Mouse (Mus musculus): Measurements from ENCODE around the gene Fam92b.

Gene Fam92b

DNA sequence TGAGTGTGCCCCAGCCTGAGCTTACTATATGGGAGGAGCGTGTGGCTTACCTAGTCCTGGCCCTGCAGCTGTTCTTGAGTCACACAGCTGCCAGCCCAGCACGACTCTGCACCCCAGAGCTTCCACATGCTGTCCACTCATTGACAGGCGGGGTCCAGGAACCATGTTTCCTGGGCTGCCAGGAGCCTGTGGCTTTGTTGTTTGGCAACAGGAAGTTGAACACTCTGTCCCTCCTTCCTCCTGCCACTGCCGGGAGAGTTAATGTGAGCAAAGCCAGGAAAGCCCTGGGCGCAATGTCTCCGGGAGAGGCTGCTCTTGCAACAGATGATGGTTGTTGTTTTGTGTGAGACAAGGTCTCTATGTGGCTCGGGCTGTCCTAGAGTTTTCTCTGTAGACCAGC lies 24.6 kb downstream of the Fam92b start:
- DNase-seq (ENCODE audit: low spot score in 2 of 2), result no peak

GRCm38 (mm10) chr8:120151151-120151550 lies 26.1 kb downstream of the Fam92b start:
- no peak for DNase-seq (ENCODE audit: low spot score in 2 of 2)

- DNase-seq (ENCODE audit: low spot score in 2 of 2), result no peak
Measured at GRCm38 (mm10) chr8:120150028-120150427, 27.2 kb downstream of the Fam92b start.

GRCm38 (mm10) chr8:120146051-120146450 lies 31.2 kb downstream of the Fam92b start:
- DNase-seq (ENCODE audit: low spot score in 2 of 2), result no peak

- DNase-seq (ENCODE audit: low spot score in 2 of 2), result no peak
Measured at GRCm38 (mm10) chr8:120144652-120145301, 32.5 kb downstream of the Fam92b start.

GRCm38 (mm10) chr8:120143911-120144651 lies 33.2 kb downstream of the Fam92b start:
- no peak for DNase-seq (ENCODE audit: low spot score in 2 of 2)

GRCm38 (mm10) chr8:120140769-120141168 lies 36.5 kb downstream of the Fam92b start:
- no peak for DNase-seq (ENCODE audit: low spot score in 2 of 2)

- no peak for DNase-seq (ENCODE audit: low spot score in 2 of 2)
Measured at GRCm38 (mm10) chr8:120138958-120139357, 38.3 kb downstream of the Fam92b start.

DNA sequence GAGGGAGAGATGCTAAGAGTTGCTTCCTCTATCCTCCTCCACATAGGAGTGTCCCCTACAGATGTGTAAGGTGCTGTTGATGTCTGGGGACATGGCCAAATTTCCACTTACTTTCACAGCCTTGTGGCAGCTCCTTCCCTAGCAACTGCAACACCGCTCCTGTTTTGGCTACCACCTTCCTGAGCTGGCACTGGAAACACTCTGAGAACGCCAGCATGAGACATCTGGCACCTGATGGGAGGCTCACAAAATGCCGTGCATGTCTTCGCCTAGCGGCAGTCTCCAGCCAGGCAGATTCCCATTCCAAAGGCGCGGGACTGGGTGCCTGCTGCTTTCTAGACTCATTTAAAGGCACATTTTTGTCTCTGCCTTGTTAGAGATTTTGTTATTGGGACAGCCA lies 40.6 kb downstream of the Fam92b start:
- no peak for DNase-seq (ENCODE audit: low spot score in 2 of 2)

GRCm38 (mm10) chr8:120135687-120136086 lies 41.6 kb downstream of the Fam92b start:
- DNase-seq (ENCODE audit: low spot score in 2 of 2), result no peak

- DNase-seq (ENCODE audit: low spot score in 2 of 2), result no peak
Measured at GRCm38 (mm10) chr8:120133169-120133568, 44.1 kb downstream of the Fam92b start.

- no peak for DNase-seq (ENCODE audit: low spot score in 2 of 2)
Measured at GRCm38 (mm10) chr8:120131158-120131557, 46.1 kb downstream of the Fam92b start.

- no peak for DNase-seq (ENCODE audit: low spot score in 2 of 2)
Measured at GRCm38 (mm10) chr8:120129547-120129946, 47.7 kb downstream of the Fam92b start.

GRCm38 (mm10) chr8:120126357-120127161 lies 50.7 kb downstream of the Fam92b start:
- DNase-seq (ENCODE audit: low spot score in 2 of 2), result no peak

DNA sequence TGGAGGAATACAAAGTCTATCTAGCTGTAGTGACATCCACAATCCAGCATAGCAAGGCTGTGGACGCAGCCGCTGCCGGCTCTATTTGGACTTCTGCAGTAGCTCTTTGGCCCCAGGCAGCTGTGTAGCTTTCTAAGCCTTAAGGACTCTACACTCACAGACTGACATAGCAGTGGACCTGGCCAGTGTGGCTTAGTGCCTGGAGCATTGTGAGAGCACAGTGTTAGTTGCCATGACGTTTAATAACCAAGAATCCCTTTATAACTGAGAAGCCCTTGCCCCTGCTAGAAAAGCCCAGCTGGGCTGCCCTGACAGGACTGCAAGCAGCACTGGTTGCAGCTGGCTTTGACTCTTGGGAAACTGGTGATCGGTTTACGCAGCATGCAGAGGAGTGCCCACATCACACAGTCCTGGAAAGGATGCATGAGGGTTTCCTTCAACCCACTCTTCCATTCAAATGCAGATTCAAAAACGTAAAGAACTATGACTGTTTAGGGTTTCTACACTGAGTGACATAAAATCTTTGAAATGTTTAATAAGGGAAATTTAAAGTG lies 52.4 kb downstream of the Fam92b start:
- DNase-seq (ENCODE audit: low spot score in 2 of 2), result no peak

GRCm38 (mm10) chr8:120124261-120124660 lies 53.0 kb downstream of the Fam92b start:
- DNase-seq (ENCODE audit: low spot score in 2 of 2), result no peak

GRCm38 (mm10) chr8:120120951-120121350 lies 56.3 kb downstream of the Fam92b start:
- DNase-seq (ENCODE audit: low spot score in 2 of 2), result no peak

- no peak for DNase-seq (ENCODE audit: low spot score in 2 of 2)
Measured at GRCm38 (mm10) chr8:120119931-120120330, 57.3 kb downstream of the Fam92b start.

DNA sequence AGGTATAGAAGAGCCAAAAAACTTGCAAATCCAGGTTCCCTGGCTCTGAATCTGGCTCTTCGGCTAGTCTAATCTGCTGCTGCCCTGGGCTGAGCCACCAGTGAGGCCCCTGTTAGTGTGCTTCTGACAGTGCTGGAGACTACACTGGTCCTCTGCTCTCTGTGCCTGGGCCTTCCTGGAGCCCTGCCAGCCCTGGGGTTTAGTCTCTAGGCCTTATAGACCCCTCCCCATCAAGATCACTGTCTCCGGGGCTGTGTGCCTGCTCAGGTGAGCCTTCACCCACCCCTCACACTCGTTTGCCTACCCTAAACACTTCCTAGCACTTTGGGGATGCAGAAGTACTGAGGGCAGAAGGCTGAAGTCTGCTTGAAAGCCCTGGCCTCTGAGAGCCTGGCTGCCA lies 57.8 kb downstream of the Fam92b start:
- no peak for DNase-seq (ENCODE audit: low spot score in 2 of 2)

- DNase-seq (ENCODE audit: low spot score in 2 of 2), result no peak
Measured at GRCm38 (mm10) chr8:120118847-120119246, 58.4 kb downstream of the Fam92b start.

DNA sequence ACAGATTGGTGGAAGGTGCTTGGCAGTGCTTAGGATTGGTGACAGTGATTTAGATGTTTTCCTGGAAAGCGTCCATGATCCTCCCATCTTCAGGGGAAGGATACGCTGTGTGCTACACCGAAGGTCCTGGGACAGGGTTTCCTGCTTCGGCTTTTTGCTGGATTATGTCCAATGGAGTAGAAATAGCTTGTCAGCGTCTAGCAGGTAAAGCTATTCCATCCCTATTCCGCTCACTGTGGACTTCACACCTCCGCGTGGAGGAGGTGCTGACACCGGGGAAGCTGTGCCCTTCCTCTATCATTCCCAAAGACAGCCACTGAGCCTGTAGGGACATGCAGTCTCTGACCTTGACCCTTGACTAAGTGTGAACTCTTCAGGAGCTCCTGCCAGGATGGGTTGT lies 59.1 kb downstream of the Fam92b start:
- no peak for DNase-seq (ENCODE audit: low spot score in 2 of 2)

DNA sequence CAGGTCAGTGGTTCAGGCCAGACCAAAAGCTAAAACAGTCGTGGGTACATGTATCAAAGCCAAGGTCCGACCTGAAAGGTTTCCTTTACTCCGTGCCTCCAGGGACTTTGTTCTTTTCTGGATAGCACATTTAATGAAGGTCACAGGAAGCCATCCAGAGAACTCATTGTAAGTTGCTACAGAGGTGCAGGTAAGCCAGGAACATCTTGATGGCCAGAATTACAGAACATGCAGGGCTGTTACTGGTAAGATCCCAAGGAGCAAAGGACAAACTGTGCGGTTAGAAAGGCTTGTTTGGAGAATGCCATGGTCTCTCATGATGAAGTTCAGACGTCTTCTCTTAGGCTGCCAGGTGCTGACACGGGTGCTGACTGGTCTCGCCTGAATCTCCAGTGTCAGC lies 60.7 kb downstream of the Fam92b start:
- no peak for DNase-seq (ENCODE audit: low spot score in 2 of 2)

Data from natural killer cell, adult 2 months (primary cell).